Mouse (Mus musculus) kidney, embryonic 16.5 days (tissue): Measurements from ENCODE around the gene AI467606. TPM values are rescaled to one million over a fixed set of nuclear protein-coding genes. Genes with fewer than 3 reads are reported as not detected.
A peak's percentile ranks its signal among the peaks of the same experiment; 100 is the strongest.

Experiments
- ATAC-seq: fragments of 200-750 bp; cut with Nextera tagmentation; 2 replicates; pipeline ENCODE4 v1.8.0; 2017; ENCODE audit warnings: moderate TSS enrichment; ENCODE audit not compliant: low FRiP score, low TSS enrichment
- H3K27ac ChIP-seq: fragments of 300-500 bp; sonication (generic); 2 replicates; pipeline ENCODE4 v1.5.1; 2014; ENCODE audit warnings: low read length
- H3K27me3 ChIP-seq: fragments of 300-500 bp; sonication (generic); 2 replicates; pipeline ENCODE4 v1.6.1; 2014; ENCODE audit warnings: low read length, control low read depth, mixed read lengths; ENCODE audit not compliant: insufficient read depth
- H3K36me3 ChIP-seq: fragments of 300-500 bp; sonication (generic); 2 replicates; pipeline ENCODE4 v1.6.1; 2014; ENCODE audit warnings: low read length, control low read depth, mixed read lengths; ENCODE audit not compliant: insufficient read depth
- H3K4me1 ChIP-seq: fragments of 300-500 bp; sonication (generic); 2 replicates; pipeline ENCODE4 v1.6.1; 2014; ENCODE audit warnings: low read length, control low read depth, mixed read lengths; ENCODE audit not compliant: insufficient read depth
- H3K4me2 ChIP-seq: fragments of 300-500 bp; sonication (generic); replicated peaks from 2 replicates; pipeline ENCODE4 v1.6.1; 2014; ENCODE audit warnings: low read depth, low read length
- H3K4me3 ChIP-seq: fragments of 300-500 bp; sonication (generic); 2 replicates; pipeline ENCODE4 v1.5.1; 2014; ENCODE audit warnings: mild to moderate bottlenecking, low read length
- H3K9ac ChIP-seq: fragments of 300-500 bp; sonication (generic); replicated peaks from 2 replicates; pipeline ENCODE4 v1.6.1; 2014; ENCODE audit warnings: low read length
- H3K9me3 ChIP-seq: fragments of 300-500 bp; sonication (generic); 2 replicates; pipeline ENCODE4 v1.6.1; 2016; ENCODE audit warnings: low read length, control low read depth
- WGBS: fragments of 180-500 bp; shearing (Covaris S2); extraction: QIAGEN DNeasy Blood & Tissue Kit; methylation state at CpG from one replicate; pipeline ENCODE4 v1.1.7; 2014; 5-methylcytosine and 5-hydroxymethylcytosine counted together
- polyA plus RNA-seq: library from polyadenylated mRNA; unstranded; fragments of >200 nt; fragmentation: Nextera tagmentation; extraction: Ambion mirVana; gene quantifications from 2 replicates; pipeline ENCODE4 v1.2.1, GENCODE M21; 2015

Gene AI467606
- polyA plus RNA-seq, 1 experiment from 2014 or later, result 5.4 TPM

- H3K36me3 ChIP-seq, result no peaks in the 10 kb centered on the region
- H3K9ac ChIP-seq, result no peak overlapping the region
- no peak overlapping the region for H3K4me3 ChIP-seq
- H3K4me1 ChIP-seq, result peaks cover 30% of the 10 kb centered on the region
- no peak overlapping the region for H3K27ac ChIP-seq
- ATAC-seq, result no peak
- no peak overlapping the region for H3K4me2 ChIP-seq
- 24% methylated on average over 5 of the region's 5 CpGs for WGBS
- H3K9me3 ChIP-seq, result no peaks in the 10 kb centered on the region
- 0 out of 2 replicates have a peak, but pooled peaks cover 11% of the 10 kb centered on the region for H3K27me3 ChIP-seq
Observed at GRCm38 (mm10) chr7:127117948-127118347, 26.8 kb downstream of the AI467606 start.

- ATAC-seq, result no peak
- H3K4me2 ChIP-seq, result no peak overlapping the region
- peaks cover 23% of the 10 kb centered on the region for H3K4me1 ChIP-seq
- H3K36me3 ChIP-seq, result no peaks in the 10 kb centered on the region
- H3K27ac ChIP-seq, result peak overlapping the region; percentile 27
- 0 out of 2 replicates have a peak, but pooled peaks cover 11% of the 10 kb centered on the region for H3K27me3 ChIP-seq
- H3K9ac ChIP-seq, result no peak overlapping the region
- WGBS, result 55% methylated on average over 14 of the region's 14 CpGs
- H3K4me3 ChIP-seq, result no peak overlapping the region
- no peaks in the 10 kb centered on the region for H3K9me3 ChIP-seq
Observed at GRCm38 (mm10) chr7:127118671-127119445, 27.7 kb downstream of the AI467606 start.

GRCm38 (mm10) chr7:127121061-127121910 is 30.1 kb downstream of the AI467606 start:
- Histone ChIP-seq H3K27me3 (0 out of 2 replicates have a peak, but pooled peaks cover 11% of the 10 kb centered on the region), H3K4me3 (peak overlapping the region; percentile 25), H3K4me2 (peak overlapping the region; percentile 38), H3K36me3 (no peaks in the 10 kb centered on the region), H3K9me3 (no peaks in the 10 kb centered on the region; the same call in 1 of the 2 replicates), H3K4me1 (peaks cover 20% of the 10 kb centered on the region), H3K27ac (peak overlapping the region; percentile 67), H3K9ac (peak overlapping the region; percentile 43)
- peak; percentile 87 for ATAC-seq
- 15% methylated on average over 21 of the region's 21 CpGs for WGBS

GRCm38 (mm10) chr7:127121911-127122270 is 30.7 kb downstream of the AI467606 start, which contains the start of gene Qprt:
Qprt (minus strand) TSS chr7:127122226.
- Histone ChIP-seq H3K4me2 (peak within 1 kb of the TSS; percentile 38), H3K9me3 (no peaks in the 10 kb centered on the region; the same call in 1 of the 2 replicates), H3K36me3 (no peaks in the 10 kb centered on the region), H3K4me1 (peaks cover 17% of the 10 kb centered on the region), H3K4me3 (peak within 1 kb of the TSS; percentile 25), H3K27me3 (0 out of 2 replicates have a peak, but pooled peaks cover 11% of the 10 kb centered on the region), H3K27ac (peak within 1 kb of the TSS; percentile 67), H3K9ac (peak within 1 kb of the TSS; percentile 43)
- 7% methylated on average over 7 of the region's 7 CpGs for WGBS
- ATAC-seq, result peak; percentile 69

GRCm38 (mm10) chr7:127129638-127130037 is 38.5 kb downstream of the AI467606 start:
- Histone ChIP-seq H3K4me1 (no peaks in the 10 kb centered on the region), H3K36me3 (no peaks in the 10 kb centered on the region), H3K27me3 (no peaks in the 10 kb centered on the region), H3K9me3 (no peaks in the 10 kb centered on the region; the same call in 1 of the 2 replicates), H3K9ac (no peak overlapping the region), H3K4me2 (no peak overlapping the region), H3K27ac (no peak overlapping the region), H3K4me3 (no peak overlapping the region)
- WGBS, result 13% methylated on average over 4 of the region's 4 CpGs
- ATAC-seq, result no peak

GRCm38 (mm10) chr7:127133125-127133524 is 42.0 kb downstream of the AI467606 start:
- Histone ChIP-seq H3K27ac (no peak overlapping the region), H3K9ac (no peak overlapping the region), H3K4me3 (no peak overlapping the region), H3K4me2 (no peak overlapping the region), H3K4me1 (no peaks in the 10 kb centered on the region), H3K27me3 (no peaks in the 10 kb centered on the region), H3K9me3 (no peaks in the 10 kb centered on the region), H3K36me3 (no peaks in the 10 kb centered on the region)
- no peak for ATAC-seq
- WGBS, result 74% methylated on average over 5 of the region's 5 CpGs

GRCm38 (mm10) chr7:127134821-127135447 is 43.8 kb downstream of the AI467606 start:
- Histone ChIP-seq H3K36me3 (no peaks in the 10 kb centered on the region), H3K9ac (no peak overlapping the region), H3K27ac (no peak overlapping the region), H3K9me3 (no peaks in the 10 kb centered on the region), H3K4me2 (no peak overlapping the region), H3K4me3 (no peak overlapping the region), H3K4me1 (no peaks in the 10 kb centered on the region), H3K27me3 (no peaks in the 10 kb centered on the region)
- ATAC-seq, result no peak
- WGBS, result 59% methylated on average over 11 of the region's 11 CpGs

GRCm38 (mm10) chr7:127136181-127137071 is 45.3 kb downstream of the AI467606 start:
- H3K4me2 ChIP-seq, result no peak overlapping the region
- no peaks in the 10 kb centered on the region for H3K27me3 ChIP-seq
- H3K4me3 ChIP-seq, result no peak overlapping the region
- H3K9ac ChIP-seq, result no peak overlapping the region
- 88% methylated on average over 22 of the region's 22 CpGs for WGBS
- ATAC-seq, result no peak
- no peaks in the 10 kb centered on the region for H3K4me1 ChIP-seq
- no peaks in the 10 kb centered on the region for H3K36me3 ChIP-seq
- H3K27ac ChIP-seq, result no peak overlapping the region
- no peaks in the 10 kb centered on the region for H3K9me3 ChIP-seq
